Mouse (Mus musculus) urinary bladder, adult 2 months (tissue): ENCODE measurements around the gene Pom121l2. TPM values are rescaled to one million over a fixed set of nuclear protein-coding genes. Genes with fewer than 3 reads are reported as not detected.

Source experiments
- polyA plus RNA-seq: library from polyadenylated mRNA; depleted of rRNA; stranded (reverse); fragments of >200 nt; gene quantifications from 2 replicates; pipeline ENCODE4 v1.2.3, GENCODE M21; 2012; rRNA removed

Pom121l2 gene
- polyA plus RNA-seq, 1 experiment = not detected

Other genes with a start within 250 kb of the Pom121l2 start
- 1.2 and 1.7 TPM in 2 replicates for gene Hist1h4j, start 246.1 kb upstream of the Pom121l2 start, polyA plus RNA-seq
- 1.4 and 1.5 TPM in 2 replicates for gene Hist1h4k, start 230.7 kb upstream of the Pom121l2 start, polyA plus RNA-seq
- 0.28 TPM in 1 of 2 replicates, not detected in the other for gene Hist1h2ak, start 227.4 kb upstream of the Pom121l2 start, polyA plus RNA-seq
- 0.96 and 1.9 TPM in 2 replicates for gene Hist1h2bn, start 227.1 kb upstream of the Pom121l2 start, polyA plus RNA-seq
- 0.39 and 0.44 TPM in 2 replicates for gene Hist1h1b, start 200.6 kb upstream of the Pom121l2 start, polyA plus RNA-seq
- 0.65 and 0.96 TPM in 2 replicates for gene Hist1h3i, start 197.8 kb upstream of the Pom121l2 start, polyA plus RNA-seq
- not detected in 2 replicates for gene Hist1h2an, start 194.0 kb upstream of the Pom121l2 start, polyA plus RNA-seq
- 0.16 TPM in 1 of 2 replicates, not detected in the other for gene Hist1h2bp, start 193.7 kb upstream of the Pom121l2 start, polyA plus RNA-seq
- 2.7 TPM in 2 replicates for gene Hist1h2bq, start 171.0 kb upstream of the Pom121l2 start, polyA plus RNA-seq
- not detected in 2 replicates for gene Hist1h2ao, start 170.7 kb upstream of the Pom121l2 start, polyA plus RNA-seq
- gene Hist1h4m, start 169.4 kb upstream of the Pom121l2 start, polyA plus RNA-seq = not detected in 2 replicates
- gene Hist1h4n, start 149.0 kb upstream of the Pom121l2 start, polyA plus RNA-seq = 3.2 and 5.1 TPM in 2 replicates
- gene Hist1h2ap, start 147.7 kb upstream of the Pom121l2 start, polyA plus RNA-seq = 0.54 and 1.5 TPM in 2 replicates
- gene Hist1h2br, start 147.5 kb upstream of the Pom121l2 start, polyA plus RNA-seq = 0.73 and 0.88 TPM in 2 replicates
- 1.7 TPM in 2 replicates for gene Zfp184, start 36.1 kb upstream of the Pom121l2 start, polyA plus RNA-seq
- 0.52 and 0.73 TPM in 2 replicates for gene Prss16, start 28.5 kb downstream of the Pom121l2 start, polyA plus RNA-seq
- 0.46 TPM in 1 of 2 replicates, not detected in the other for gene Hist1h2ah, start 54.4 kb downstream of the Pom121l2 start, polyA plus RNA-seq
- 0.18 and 0.74 TPM in 2 replicates for gene Hist1h2bk, start 54.7 kb downstream of the Pom121l2 start, polyA plus RNA-seq
- gene Hist1h4i, start 60.2 kb downstream of the Pom121l2 start, polyA plus RNA-seq = 3.2 and 4.3 TPM in 2 replicates
- gene Hist1h2ag, start 61.8 kb downstream of the Pom121l2 start, polyA plus RNA-seq = 0.50 and 0.56 TPM in 2 replicates
- gene Hist1h2bj, start 62.0 kb downstream of the Pom121l2 start, polyA plus RNA-seq = 0.65 and 1.6 TPM in 2 replicates
- not detected in 2 replicates for gene Vmn1r188, start 103.2 kb downstream of the Pom121l2 start, polyA plus RNA-seq
- gene Vmn1r189, start 124.6 kb downstream of the Pom121l2 start, polyA plus RNA-seq = not detected in 2 replicates
- gene Vmn1r191, start 202.8 kb downstream of the Pom121l2 start, polyA plus RNA-seq = not detected in 2 replicates
- not detected in 2 replicates for gene Vmn1r192, start 209.9 kb downstream of the Pom121l2 start, polyA plus RNA-seq
- gene Vmn1r193, start 242.0 kb downstream of the Pom121l2 start, polyA plus RNA-seq = not detected in 2 replicates